Mouse (Mus musculus) testis, postnatal 10 days (tissue): Measurements from ENCODE around the gene 1700001C19Rik.

Source experiments
- DNase-seq: peaks from one replicate; pipeline ENCODE4 v3.0.0; 2021; ENCODE audit warnings: low spot score

Gene 1700001C19Rik

GRCm38 (mm10) chr17:47462209-47462608 is 25.0 kb upstream of the 1700001C19Rik start:
- DNase-seq, result no peak

GRCm38 (mm10) chr17:47461688-47462087 is 24.5 kb upstream of the 1700001C19Rik start:
- no peak for DNase-seq

- DNase-seq, result peak; percentile 65
These were observed 22.3 kb upstream of the 1700001C19Rik start for GRCm38 (mm10) chr17:47459341-47459919.

GRCm38 (mm10) chr17:47458936-47459335 is 21.8 kb upstream of the 1700001C19Rik start:
- no peak for DNase-seq

GRCm38 (mm10) chr17:47458310-47458709 is 21.1 kb upstream of the 1700001C19Rik start:
- DNase-seq, result no peak

- peak; percentile 64 for DNase-seq
These were observed 17.5 kb upstream of the 1700001C19Rik start for GRCm38 (mm10) chr17:47454675-47455074.

- DNase-seq, result no peak
These were observed 15.7 kb upstream of the 1700001C19Rik start for GRCm38 (mm10) chr17:47452886-47453285.

- DNase-seq, result no peak
These were observed 13.8 kb upstream of the 1700001C19Rik start for GRCm38 (mm10) chr17:47450880-47451565.

GRCm38 (mm10) chr17:47450239-47450638 is 13.1 kb upstream of the 1700001C19Rik start:
- no peak for DNase-seq

- DNase-seq, result no peak
These were observed 12.3 kb upstream of the 1700001C19Rik start for GRCm38 (mm10) chr17:47449432-47449831.

GRCm38 (mm10) chr17:47448523-47449372 is 11.6 kb upstream of the 1700001C19Rik start:
- no peak for DNase-seq

GRCm38 (mm10) chr17:47446561-47446960 is 9.4 kb upstream of the 1700001C19Rik start:
- DNase-seq, result no peak

GRCm38 (mm10) chr17:47446025-47446424 is 8.8 kb upstream of the 1700001C19Rik start:
- DNase-seq, result no peak

GRCm38 (mm10) chr17:47445518-47445917 is 8.3 kb upstream of the 1700001C19Rik start:
- DNase-seq, result no peak

GRCm38 (mm10) chr17:47444113-47444512 is 6.9 kb upstream of the 1700001C19Rik start:
- DNase-seq, result no peak

- DNase-seq, result no peak
These were observed 5.1 kb upstream of the 1700001C19Rik start for GRCm38 (mm10) chr17:47442271-47442670.

GRCm38 (mm10) chr17:47441296-47442051 is 4.3 kb upstream of the 1700001C19Rik start:
- no peak for DNase-seq

GRCm38 (mm10) chr17:47440359-47440890 is 3.2 kb upstream of the 1700001C19Rik start:
- DNase-seq, result no peak

- no peak for DNase-seq
These were observed 2.3 kb upstream of the 1700001C19Rik start for GRCm38 (mm10) chr17:47439396-47440028.

- no peak for DNase-seq
These were observed 1.4 kb upstream of the 1700001C19Rik start for GRCm38 (mm10) chr17:47438611-47439010.

GRCm38 (mm10) chr17:47436156-47436906 is 845 bp downstream of the 1700001C19Rik start, which contains the start of gene AI661453:
AI661453 (plus strand) TSS chr17:47436615.
- DNase-seq, result no peak
